Comparison of ENCODE assay signal across 24 mouse cellular contexts in the genomic region with DNA sequence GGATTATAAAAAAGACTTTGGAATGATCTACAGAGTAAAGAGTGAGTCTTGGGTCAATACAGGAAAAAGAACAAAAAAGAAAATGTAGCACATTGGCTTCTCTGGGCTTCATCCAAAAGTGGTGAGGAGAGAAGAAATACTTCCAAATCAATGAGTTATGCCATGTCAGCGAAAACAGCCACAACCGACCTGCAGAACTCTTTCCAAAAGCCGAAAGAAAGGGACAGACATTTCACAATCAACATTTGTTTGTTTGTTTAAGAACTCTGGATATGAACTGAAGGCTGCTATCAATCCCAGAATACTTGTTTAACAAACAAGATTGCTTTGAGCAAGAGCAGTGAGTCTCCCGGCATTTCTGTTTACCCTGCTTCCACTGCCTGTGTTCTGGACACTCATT. TPM values are rescaled to one million over a fixed set of nuclear protein-coding genes. Genes with fewer than 3 reads are reported as not detected.
"Had no signal": no experiment of that assay in that cellular context is flagged by ENCODE, and none has a peak within 500 bp of the region (broad histone marks: within the 10 kb centered on the region; RNA-seq: fewer than 3 reads in every experiment).

No protein-coding gene starts in this region.

- H3K4me1 ChIP-seq: limb, embryonic 13.5 days; liver, embryonic 15.5 days; midbrain, embryonic 10.5 days; midbrain, embryonic 13.5 days; neural tube, embryonic 13.5 days; stomach, embryonic 15.5 days had no signal

- H3K4me2 ChIP-seq: limb, embryonic 13.5 days; liver, embryonic 15.5 days; midbrain, embryonic 13.5 days; neural tube, embryonic 13.5 days; stomach, embryonic 15.5 days had no signal

- H3K27ac ChIP-seq: layer of hippocampus, adult 2 months; left cerebral cortex, adult 2 months; limb, embryonic 13.5 days; liver, embryonic 15.5 days; midbrain, embryonic 10.5 days; midbrain, embryonic 13.5 days; neural tube, embryonic 13.5 days; stomach, embryonic 15.5 days had no signal

- DNase-seq: kidney, adult 18-20 months; kidney, postnatal 25 days; layer of hippocampus, adult 9-11 months; layer of hippocampus, postnatal 36 days; left cerebral cortex, postnatal 4 days; liver; lung, adult 2 months; retina, postnatal 1 day; right cerebral cortex, postnatal 25 days; spleen, adult 18-20 months; thymus, postnatal 25 days had no signal

- H3K9ac ChIP-seq: limb, embryonic 13.5 days; liver, embryonic 15.5 days; midbrain, embryonic 13.5 days; neural tube, embryonic 13.5 days; stomach, embryonic 15.5 days had no signal

- H3K36me3 ChIP-seq: limb, embryonic 13.5 days; liver, embryonic 15.5 days; midbrain, embryonic 10.5 days; midbrain, embryonic 13.5 days; neural tube, embryonic 13.5 days; stomach, embryonic 15.5 days had no signal

- H3K9me3 ChIP-seq: limb, embryonic 13.5 days; liver, embryonic 15.5 days; midbrain, embryonic 10.5 days; midbrain, embryonic 13.5 days; neural tube, embryonic 13.5 days; stomach, embryonic 15.5 days had no signal

- H3K27me3 ChIP-seq: limb, embryonic 13.5 days; liver, embryonic 15.5 days; megakaryocyte, embryonic 14.5 days; midbrain, embryonic 13.5 days; neural tube, embryonic 13.5 days; stomach, embryonic 15.5 days had no signal

- H3K4me3 ChIP-seq: layer of hippocampus, adult 2 months; left cerebral cortex, adult 2 months; limb, embryonic 13.5 days; liver, embryonic 15.5 days; megakaryocyte, embryonic 14.5 days; midbrain, embryonic 10.5 days; midbrain, embryonic 13.5 days; myocyte; neural tube, embryonic 13.5 days; stomach, embryonic 15.5 days had no signal

- ATAC-seq: intestine, embryonic 16.5 days; midbrain, embryonic 13.5 days; midbrain, embryonic 16.5 days had no signal

RNA-seq across cellular contexts. Expression of gene Vwa3b, which starts 49.6 kb away (rescaled TPM):
- total RNA-seq: monocyte, adult 5-6 weeks had no signal
- polyA plus RNA-seq: liver, embryonic 15.5 days; myocyte had no signal
